Mouse (Mus musculus): ENCODE data around the gene Slc35e3.
"Not testable (repeated sequence)": the region's sequence is repeated elsewhere in the genome, so short reads cannot be mapped to it uniquely, and the experiment has no call there.

Gene Slc35e3

DNA sequence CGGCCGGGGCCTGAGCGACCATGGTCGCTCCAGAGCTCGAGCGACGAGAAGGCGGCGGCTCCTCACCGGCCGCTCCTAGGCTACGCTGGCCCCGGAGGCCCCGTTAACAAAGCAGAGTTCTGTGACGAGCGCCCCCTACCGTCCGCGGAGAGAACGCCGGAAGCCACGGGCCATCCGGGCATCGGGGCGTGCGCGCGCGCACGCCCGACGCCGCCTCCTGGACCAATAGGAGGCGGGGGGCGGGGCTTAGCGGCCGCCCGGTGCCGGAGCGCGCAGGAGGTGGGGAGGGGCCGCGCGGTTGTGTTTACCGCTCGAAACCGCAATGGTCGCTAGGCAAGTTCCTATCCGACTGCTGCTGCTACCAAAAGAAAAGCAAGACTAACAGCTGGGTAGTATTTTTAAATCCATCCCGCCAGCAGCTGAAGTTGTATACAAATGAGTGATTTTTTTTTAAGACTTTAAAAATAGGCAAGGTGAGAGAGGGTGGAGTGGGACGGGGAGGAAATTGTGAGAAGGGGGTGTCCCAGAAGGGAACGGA is 35.5 kb downstream of the Slc35e3 start, which contains the start of gene Mdm2:
Gene Mdm2 (minus strand): TSS at position 155 of the 538 bp plus-strand sequence.
- peak; percentile 89 to 90 for DNase-seq

DNA sequence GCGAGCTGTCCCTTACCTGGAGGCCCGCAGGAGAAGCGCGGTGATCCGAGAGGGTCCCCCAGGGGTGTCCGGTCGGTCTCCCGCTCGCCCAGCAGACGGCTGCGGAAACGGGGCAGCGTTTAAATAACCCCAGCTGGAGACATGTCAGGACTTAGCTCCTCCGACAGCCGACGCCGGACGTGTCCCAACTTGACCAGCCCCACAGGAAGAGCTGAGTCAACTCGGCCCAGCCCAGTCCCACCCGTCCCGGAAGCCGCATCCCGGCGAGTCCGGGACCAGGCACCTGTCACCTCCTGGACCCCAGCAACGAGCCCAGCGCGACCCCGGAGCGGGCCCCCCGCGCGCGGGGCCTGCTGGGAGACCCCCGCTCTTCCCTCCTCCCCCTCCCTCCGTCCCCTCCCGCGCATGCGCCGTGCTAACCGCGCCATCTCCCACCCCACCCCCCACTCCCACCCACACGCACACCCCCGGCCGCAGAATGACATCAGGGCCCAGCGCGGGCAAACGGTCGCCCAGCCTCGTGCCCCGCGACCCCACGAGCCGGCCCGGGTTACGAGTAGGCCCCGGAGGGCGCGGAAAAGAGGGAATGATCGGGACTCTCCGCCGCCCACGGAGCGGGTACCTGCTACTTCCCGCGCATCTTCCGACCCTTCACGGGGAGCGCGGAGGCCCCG is 36.1 kb downstream of the Slc35e3 start:
- DNase-seq = peak; percentile 67 to 75

DNA sequence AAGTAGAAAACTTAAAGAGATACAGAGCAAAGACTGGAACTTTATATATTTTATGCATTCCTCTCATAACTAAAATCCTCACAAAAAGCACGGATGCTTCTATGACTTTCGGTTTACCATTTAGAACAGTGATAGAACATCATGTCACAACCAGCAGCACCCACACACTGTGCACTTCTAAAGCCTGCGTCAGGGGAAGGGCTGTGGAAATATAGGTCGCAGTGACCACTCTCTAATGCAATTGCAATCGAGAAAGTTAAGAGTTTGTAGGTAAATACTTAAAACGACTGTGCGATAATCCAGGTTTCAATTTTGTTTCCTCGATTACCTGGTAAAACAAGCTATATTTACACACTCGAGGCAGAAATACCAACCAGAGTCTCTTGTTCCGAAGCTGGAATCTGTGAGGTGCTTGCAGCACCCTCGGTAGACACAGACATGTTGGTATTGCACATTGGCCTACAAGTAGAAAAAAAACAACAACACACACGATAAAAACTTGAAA is 36.8 kb downstream of the Slc35e3 start:
- DNase-seq = no peak

DNA sequence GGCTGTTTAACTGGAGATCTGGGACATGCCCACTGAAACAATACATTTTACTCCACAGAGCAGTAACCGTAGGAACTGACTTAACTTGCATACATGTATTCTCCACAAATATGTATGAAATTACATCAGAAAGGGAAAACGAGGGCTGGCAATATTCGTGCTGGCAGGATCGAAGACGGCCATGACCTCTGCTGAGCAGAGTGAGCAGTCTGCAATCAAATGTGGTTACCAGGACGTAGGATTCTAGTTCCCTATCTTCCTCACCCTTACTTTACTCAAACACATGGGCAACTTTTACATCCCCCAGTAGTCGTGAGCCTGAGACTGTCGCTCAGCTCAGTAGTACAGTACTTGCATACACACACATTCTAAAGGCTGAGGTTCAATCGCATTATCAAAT is 37.3 kb downstream of the Slc35e3 start:
- DNase-seq = no peak

DNA sequence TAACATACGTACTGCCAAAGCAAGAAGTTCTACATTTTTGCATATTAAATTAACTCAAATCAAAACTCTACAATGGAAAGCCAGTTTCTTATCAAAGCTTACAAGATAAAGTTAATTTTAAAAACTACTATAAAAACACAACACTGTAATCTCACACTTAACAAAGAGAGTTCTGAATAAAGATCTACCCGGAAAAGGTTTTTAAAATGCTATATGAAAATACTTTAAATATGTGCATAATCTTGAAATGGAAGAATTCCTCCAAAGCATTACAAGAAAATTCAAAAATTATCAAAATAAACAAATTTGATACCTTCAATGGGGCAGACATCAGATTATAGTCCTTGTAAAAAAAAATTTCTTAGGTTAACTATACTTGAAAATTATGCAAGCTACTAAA is 37.8 kb downstream of the Slc35e3 start:
- DNase-seq = no peak

DNA sequence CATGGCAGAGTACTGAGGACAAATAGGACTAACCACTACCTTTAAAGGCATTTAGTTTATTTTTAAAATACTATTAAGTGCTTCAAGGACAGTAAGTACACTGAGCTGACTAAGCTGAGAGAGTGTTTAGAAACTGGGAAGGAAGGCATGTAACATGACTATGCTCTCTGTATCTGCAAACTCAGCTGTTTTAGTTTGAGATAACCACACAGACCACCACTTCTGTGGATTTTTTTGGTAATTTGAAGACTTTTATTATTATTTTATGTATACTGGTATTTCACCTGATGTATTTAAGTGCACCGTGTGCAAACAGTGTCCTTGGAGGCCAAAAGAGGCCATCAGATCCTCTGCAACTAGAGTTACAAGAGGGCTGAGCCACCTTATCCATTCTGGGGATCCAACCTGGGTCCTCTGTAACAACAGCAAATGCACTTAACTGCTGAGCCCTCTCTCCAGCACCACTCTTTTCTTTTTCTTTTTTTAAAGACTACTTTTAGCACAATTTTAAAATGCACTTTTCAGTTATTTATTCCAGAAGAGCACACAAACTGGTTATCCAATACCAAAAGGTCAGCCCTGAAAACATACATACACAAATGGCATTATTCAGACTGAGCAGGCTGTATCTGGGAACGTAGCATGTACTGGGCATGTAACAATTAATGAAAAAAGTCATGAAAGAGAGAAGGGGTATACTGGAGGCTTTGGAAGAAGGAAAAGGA is 38.9 kb downstream of the Slc35e3 start:
- no peak for DNase-seq

DNA sequence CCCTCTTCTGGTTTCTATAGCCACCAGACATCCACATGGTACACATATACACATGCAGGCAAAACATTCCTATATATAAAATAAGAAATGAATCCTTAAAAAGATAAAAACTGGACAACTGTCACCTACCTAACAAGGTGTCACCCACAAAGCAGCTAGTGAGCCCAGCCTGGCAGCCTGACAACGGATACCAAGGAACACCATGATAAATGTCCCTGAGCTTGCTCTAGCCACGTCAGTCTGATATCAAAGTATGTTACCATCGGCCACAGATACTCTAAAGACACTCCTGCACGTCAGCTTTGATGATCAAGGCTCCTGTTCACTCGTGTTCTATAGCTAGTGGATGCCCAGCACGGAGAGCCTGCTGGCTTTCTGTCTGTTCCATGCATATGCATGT is 39.7 kb downstream of the Slc35e3 start:
- DNase-seq = no peak

DNA sequence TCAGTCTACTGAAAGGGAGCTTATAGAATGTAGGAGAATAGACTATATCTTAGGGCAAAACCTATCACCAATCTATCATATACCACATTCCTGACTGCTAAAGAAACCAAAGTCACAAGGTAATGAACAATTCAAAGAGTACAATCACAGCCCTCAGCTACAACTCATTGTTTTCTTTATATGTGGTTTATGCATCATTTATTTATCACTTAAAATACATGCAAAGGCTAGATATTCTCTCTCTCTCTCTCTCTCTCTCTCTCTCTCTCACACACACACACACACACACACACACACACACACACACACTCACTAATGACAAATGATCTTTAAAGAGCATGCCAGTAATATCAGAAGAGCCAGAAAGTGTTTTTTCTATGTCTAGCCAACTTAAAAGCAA is 40.4 kb downstream of the Slc35e3 start:
- DNase-seq = no peak

DNA sequence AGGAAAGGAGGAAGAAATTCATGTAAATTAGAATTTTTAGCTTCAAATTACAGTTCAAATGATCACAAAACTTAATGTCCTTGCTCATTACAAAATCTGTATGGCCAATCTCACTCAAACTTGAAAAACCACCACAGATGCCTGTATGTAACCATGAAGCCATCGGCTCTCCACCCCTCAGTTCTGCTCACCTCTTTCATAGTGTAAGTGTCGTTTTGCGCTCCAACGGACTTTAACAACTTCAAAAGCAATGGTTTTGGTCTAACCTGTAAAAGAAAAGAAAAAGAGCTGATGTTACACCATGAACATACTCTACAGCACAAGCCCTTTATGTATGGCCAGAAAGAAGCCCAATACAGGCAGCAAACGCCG is 41.2 kb downstream of the Slc35e3 start:
- no peak for DNase-seq

DNA sequence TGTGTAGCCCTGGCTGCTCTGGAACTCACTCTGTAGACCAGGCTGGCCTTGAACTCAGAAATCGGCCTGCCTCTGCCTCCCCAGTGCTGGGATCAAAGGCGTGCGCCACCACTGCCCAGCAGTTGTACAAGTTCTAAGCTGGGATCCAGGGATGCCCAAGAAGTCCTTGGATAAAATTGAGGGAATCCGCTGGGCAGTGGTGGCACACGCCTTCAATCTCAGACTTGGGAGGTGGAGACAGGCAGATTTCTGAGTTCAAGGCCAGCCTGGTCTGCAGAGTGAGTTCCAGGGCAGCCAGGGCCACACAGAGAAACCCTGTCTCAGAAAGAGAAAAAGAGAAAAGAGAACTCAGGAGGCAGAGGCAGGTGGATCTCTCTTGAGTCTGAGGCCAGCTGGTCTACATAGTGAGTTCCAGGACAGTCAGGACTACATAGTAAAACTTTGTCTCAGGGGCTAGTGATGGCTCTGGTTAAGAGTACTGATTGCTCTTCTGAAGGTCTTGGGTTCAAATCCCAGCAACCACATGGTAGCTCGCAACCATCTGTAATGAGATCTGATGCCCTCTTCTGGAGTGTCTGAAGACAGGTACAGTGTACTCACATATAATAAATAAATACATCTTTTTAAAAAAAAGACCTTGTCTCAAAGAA is 41.7 kb downstream of the Slc35e3 start:
- DNase-seq = not testable (repeated sequence)

DNA sequence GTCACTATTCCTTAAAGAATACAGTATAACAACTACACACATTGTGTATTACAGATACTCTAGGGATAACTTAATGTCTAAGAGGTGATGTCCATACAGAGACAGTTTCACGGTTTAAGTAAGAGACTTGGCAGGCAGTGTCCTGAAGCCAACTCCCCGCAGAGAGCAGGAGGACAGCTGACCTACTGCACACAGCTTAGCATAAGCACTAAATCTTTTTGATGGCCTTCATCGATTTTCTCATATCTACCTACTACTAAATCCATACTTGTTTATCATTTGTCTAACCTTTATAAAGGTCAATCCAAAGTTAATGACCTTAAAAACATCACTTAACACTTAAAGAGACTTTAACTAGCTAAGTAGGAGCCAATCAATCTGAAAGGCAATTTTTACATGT is 42.7 kb downstream of the Slc35e3 start:
- no peak for DNase-seq

DNA sequence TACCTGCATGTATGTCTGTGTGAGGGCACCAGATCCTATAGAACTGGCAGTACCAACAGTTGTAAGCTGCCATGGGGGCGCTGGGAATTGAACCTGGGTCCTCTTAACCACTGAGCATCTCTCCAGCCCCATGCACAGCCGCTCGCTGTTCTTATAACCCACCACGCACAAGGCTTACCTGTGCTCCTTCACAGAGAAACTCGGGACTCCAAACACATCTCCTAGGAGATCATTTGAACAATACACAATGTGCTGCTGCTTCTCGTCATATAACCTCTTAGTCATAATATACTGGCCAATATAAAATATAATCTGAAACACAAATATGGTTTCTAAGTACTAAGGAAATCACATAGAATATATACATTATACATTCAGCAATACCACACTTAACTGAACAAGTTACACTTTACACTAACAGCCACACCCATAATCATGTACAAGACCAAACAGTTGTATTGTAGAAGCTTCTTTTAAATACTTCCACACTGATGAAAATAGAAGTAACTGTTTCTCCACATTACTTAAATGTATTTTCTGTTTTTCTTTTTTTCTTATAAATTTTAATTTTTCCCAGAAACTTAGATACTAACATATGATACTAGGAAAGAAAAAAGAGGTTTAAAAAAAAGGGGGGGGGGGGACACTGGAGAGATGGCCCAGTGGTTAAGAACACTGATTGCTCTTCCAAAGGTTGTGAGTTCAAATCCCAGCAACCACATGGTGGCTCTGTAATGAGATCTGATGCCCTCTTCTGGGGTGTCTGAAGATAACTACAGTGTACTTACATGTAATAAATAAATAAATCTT is 43.9 kb downstream of the Slc35e3 start:
- no peak for DNase-seq

DNA sequence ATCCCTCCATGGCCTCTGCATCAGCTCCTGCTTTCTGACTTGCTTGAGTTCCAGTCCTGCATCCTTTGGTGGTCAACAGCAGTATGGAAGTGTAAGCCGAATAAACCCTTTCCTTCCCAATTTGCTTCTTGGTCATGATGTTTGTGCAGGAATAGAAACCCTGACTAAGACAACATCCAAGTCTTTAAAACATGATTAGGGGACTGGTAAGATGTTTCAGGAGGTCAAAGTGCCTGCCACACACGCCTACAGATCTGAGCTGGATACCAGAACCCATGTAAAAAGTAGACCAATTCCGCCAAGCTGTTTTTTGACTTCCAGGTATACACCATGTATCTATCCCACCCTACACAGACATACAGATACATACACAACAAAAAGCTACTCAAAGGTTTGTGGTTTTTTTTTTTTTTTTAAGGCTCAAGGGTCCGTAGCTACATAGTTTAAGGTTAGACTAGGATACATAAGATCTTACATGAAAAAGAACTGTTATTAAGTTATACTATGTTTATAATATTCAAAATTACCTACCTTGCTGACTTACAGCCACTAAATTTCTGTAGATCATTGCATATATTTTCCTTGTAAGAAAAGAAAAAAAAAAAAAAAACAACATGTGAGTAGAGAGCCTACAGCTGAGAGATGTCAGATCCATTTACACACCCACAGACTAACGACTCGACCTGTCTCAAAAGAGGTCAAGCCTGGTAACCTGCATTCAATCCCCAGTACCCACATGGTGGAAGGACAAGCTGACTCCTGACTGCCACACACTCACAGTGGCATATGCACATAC is 44.9 kb downstream of the Slc35e3 start:
- no peak for DNase-seq

DNA sequence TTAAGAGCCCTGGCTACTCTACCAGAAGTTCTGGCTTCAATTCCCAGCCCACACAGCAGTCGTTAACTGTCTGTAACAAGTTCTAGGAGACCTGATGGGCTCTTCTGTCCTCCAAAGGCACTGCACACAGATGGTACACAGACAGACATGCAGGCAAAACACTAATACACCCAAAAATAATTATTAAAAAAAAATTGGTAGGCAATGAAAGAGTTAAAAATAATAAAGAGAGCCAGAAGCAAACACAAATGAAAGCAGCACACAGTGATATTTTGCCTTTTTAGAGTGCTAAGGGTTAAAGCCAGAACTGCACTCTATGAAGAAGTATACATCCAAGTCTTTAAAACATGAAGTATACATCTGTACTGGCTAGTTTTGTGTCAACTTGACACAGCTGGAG is 45.7 kb downstream of the Slc35e3 start:
- DNase-seq = no peak

DNA sequence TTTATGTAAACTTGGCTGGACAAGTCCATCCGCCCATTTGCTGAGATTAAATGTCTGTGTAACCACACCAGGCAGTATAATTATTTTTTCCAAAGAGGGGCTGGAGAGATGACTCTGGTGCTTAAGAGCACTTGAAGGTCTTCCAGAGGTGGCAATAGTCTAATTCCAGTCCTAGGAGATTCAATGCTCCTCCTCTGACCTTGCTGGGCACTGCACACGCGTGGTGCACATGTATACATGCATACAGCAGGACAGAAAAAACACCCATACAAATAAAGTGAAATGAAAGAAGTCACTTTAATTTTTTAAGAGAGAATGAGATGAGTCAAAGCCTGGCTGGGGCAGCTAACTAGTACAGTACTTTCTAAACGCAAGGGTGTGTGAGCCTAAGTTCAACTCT is 46.3 kb downstream of the Slc35e3 start:
- no peak for DNase-seq

DNA sequence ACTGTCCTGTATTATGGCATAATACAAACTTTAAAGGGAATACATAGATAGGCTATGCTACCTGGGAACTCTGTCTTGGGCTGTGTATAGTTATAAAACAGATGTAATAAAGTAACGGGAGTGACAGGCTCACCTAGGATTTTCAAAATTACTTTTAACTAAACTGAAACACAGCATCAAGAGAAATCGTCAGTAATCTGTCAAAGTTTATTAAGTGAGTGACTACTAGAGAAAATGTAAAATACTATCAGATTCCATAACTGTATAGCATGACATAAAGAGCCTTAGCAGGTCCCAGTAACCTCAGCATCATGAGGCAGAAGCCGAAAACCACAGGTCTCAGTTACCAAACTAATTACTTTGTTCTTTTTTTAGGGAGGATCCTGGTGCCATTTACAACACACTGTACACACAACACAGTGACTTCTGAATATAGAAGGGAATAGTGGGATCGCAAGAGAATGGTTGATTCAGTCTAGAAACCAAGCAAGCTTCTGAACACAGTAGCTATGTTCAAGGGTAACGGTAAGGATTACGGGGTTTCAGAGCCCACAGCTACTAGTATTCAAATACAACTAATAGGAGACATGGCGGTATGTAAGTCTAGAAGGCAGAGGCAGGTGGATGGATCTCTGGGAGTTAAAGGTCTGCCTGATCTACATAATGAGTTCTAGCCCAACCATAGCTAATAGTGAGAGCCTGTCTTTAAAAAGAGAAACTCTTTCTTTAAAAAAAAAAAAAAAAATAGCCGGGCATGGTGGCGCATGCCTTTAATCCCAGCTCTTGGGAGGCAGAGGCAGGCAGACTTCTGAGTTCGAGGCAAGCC is 47.6 kb downstream of the Slc35e3 start:
- DNase-seq = no peak

DNA sequence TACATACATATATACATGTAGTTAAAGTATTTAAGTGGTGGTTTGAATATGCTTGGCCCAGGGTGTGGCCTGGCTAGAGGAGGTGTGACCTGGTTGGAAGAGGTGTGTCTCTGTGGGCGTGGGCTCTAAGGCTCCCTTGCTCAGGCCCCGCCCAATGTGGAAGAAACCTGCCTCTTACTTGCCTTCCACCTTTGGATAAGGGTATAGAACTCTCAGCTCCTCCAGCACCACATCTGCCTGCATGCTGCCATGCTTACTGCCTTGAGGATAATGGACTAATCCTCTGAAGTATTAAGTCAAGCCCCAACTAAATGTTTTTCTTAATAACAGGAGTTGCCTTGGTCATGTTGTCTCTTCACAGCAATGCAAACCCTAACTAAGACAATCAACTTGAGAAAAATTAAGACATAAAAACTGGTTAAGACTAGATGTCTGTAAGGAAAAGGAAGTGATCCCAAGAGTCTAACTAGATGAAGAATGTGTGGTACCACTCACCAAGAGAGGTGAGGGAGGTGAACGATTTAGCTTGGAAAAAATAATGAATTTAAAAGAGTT is 48.5 kb downstream of the Slc35e3 start:
- DNase-seq = no peak

DNA sequence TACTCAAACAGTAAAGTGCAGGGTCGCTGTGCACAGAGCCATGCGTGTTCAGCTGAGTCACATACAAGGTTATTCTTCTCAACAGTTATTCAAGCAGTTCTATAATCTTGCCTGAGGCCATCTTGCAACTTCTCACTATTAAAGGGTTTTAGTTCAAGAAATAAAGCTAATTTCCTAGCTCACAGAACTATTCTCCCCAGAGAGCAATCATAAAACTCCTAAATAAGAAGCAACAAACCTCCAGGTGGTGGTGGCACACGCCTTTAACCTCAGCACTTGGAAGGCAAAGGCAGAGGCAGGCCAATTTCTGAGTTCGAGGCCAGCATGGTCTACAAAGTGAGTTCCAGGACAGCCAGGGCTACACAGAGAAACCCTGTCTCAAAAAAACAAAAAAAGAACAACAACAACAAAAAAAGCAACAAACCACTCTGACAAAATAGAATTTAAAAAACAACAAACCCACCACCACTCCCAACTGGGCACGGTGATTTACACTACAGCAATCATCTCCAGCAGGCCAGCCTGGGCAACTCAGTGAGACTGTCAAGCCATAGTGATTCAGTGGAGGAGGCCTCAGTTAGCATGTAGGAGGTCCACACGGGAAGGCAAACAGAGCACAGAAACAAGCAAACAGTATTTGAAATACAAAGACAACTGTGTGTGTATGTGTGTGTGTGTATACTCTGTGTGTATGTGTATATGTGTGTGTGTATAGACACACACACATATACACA is 49.2 kb downstream of the Slc35e3 start:
- DNase-seq = no peak

DNA sequence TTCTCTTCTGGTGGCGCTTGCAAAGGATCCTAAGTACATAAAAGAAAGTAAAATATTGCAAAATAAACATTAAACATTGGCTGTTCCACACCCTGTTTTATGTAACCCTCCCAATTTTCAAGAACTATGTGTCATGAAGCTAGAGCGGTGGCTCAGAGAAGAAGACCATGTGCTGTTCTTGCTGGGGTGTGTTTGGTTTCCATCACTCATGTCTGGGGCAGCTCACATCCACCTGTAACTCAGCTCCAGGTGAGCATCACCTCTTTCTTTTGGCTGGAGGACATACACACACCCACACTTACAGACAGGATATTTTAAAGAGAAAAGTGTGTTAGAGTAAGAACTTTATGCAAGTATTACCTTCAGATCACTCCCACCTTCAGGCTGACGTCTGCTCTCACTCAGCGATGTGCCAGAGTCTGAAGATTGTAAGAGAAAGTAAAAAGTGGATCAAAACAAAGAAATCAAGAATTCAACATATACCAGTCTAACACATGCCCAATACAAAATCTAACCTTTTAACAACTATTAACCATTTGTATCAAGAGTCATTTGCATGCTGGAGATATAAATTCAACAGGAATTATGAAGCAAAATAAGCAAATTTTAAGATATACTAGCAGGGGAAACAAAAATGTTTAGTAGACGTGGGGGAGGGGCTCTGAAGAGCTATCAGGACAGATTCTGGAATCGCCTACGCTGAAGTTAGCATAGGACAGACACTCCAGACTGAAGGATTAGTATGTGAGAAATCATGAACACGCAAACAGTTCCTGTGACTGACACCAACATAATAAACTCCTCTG is 49.9 kb downstream of the Slc35e3 start:
- no peak for DNase-seq

Data from thymus, adult 18-20 months (tissue).